Comparison of ENCODE assay signal across 1 mouse cellular context in genomic region chr1:133306842-133307241, GRCm38 (mm10).
TF ChIP-seq lines count a peak whose summit lies in the region.

No protein-coding gene starts in this region.

TF ChIP-seq in MEL, 35 proteins besides CTCF, POLR2A, EP300 and RAD21 (continued from another document):
- TF ChIP-seq GATA1 (IDR thresholded peaks at IDR 0.05; ENCODE audit: low read depth, low read length) (no peak), NRF1 (IDR thresholded peaks at IDR 0.05; ENCODE audit: insufficient read depth, low read depth, low read length, poor library complexity, severe bottlenecking) (no peak), ZC3H11A (IDR thresholded peaks at IDR 0.05; ENCODE audit: low read depth, low read length) (peak; percentile 88), JUND (IDR thresholded peaks at IDR 0.05; ENCODE audit: low read depth, low read length) (no peak), ETS1 (IDR thresholded peaks at IDR 0.05; ENCODE audit: low read depth, low read length) (no peak), MAX (IDR thresholded peaks at IDR 0.05; ENCODE audit: low read length) (0 out of 2 replicates have a peak, but pooled peaks have one; percentile 40), SMC3 (IDR thresholded peaks at IDR 0.05; ENCODE audit: low read depth, low read length) (peak; percentile 93), ELF1 (IDR thresholded peaks at IDR 0.05; ENCODE audit: low read depth, low read length) (no peak), KAT2A (conservative IDR thresholded peaks at IDR 0.05; ENCODE audit: low read depth, low read length) (no peak), RCOR1 (IDR thresholded peaks at IDR 0.05; ENCODE audit: low read depth, low read length) (no peak), TCF12 (IDR thresholded peaks at IDR 0.05; ENCODE audit: low read depth, low read length) (no peak), UBTF (IDR thresholded peaks at IDR 0.05; ENCODE audit: borderline replicate concordance, insufficient read depth, low read depth, low read length) (no peak), MEF2A (IDR thresholded peaks at IDR 0.05; ENCODE audit: extremely low read depth, insufficient replicate concordance, low read depth, low read length, poor library complexity, severe bottlenecking) (no peak), E2F4 (IDR thresholded peaks at IDR 0.05; ENCODE audit: borderline replicate concordance, low read depth, low read length) (no peak), SIN3A (IDR thresholded peaks at IDR 0.05; ENCODE audit: low read length) (no peak)
TF ChIP-seq in MEL: peak in this region for 6.
